Mouse (Mus musculus): ENCODE data around the gene Mat2a. TPM values are rescaled to one million over a fixed set of nuclear protein-coding genes. Genes with fewer than 3 reads are reported as not detected.

Mat2a gene
- total RNA-seq, 2 experiments from 2014 or later, result 130 to 164 TPM

- no peak overlapping the region for H3K4me3 ChIP-seq
- no peak for DNase-seq
- intact Hi-C loops (cut with DNase I), result loop anchor here (10.0 kb wide), 1 partner anchor 215 kb away; no protein-coding TSS in a partner anchor
- H3K27ac ChIP-seq, result no peak overlapping the region
- no peak for TF ChIP-seq CTCF (IDR thresholded peaks at IDR 0.05)
Observed at GRCm38 (mm10) chr6:72399967-72400366, 39.4 kb downstream of the Mat2a start.

GRCm38 (mm10) chr6:72396837-72397251, 42.5 kb downstream of the Mat2a start:
- no peak for TF ChIP-seq CTCF (IDR thresholded peaks at IDR 0.05)
- H3K4me3 ChIP-seq, result no peak overlapping the region
- DNase-seq, result no peak
- intact Hi-C loops (cut with DNase I), result no loop called here
- no peak overlapping the region for H3K27ac ChIP-seq

- Histone ChIP-seq H3K4me3 (no peak overlapping the region), H3K27ac (no peak overlapping the region)
- intact Hi-C loops (cut with DNase I), result loop anchor here (5.0 kb wide), 1 partner anchor 110 kb away; no protein-coding TSS in a partner anchor
- DNase-seq, result no peak
- no peak for TF ChIP-seq CTCF (IDR thresholded peaks at IDR 0.05)
Observed at GRCm38 (mm10) chr6:72392341-72392740, 47.0 kb downstream of the Mat2a start.

GRCm38 (mm10) chr6:72390795-72391521, 48.4 kb downstream of the Mat2a start:
- no peak for TF ChIP-seq CTCF (IDR thresholded peaks at IDR 0.05)
- peak; percentile 48 for DNase-seq
- Histone ChIP-seq H3K27ac (peak overlapping the region; percentile 98), H3K4me3 (peak overlapping the region; percentile 70)
- intact Hi-C loops (cut with DNase I), result loop anchor here (5.0 kb wide), 1 partner anchor 109 kb away; no protein-coding TSS in a partner anchor

GRCm38 (mm10) chr6:72389941-72390771, 49.2 kb downstream of the Mat2a start, which contains the start of gene Vamp8:
TSS of gene Vamp8 (minus strand) at chr6:72390703.
- peak; percentile 12; the same call in 1 of the 2 replicates for TF ChIP-seq CTCF (IDR thresholded peaks at IDR 0.05)
- DNase-seq, result peak; percentile 96
- Histone ChIP-seq H3K4me3 (peak within 1 kb of the TSS; percentile 70), H3K27ac (peak within 1 kb of the TSS; percentile 98)
- intact Hi-C loops (cut with DNase I), result loop anchor here (5.0 kb wide), 1 partner anchor 108 kb away; no protein-coding TSS in a partner anchor

- intact Hi-C loops (cut with DNase I), result no loop called here
- no peak for DNase-seq
- no peak for TF ChIP-seq CTCF (IDR thresholded peaks at IDR 0.05)
- H3K27ac ChIP-seq, result peak overlapping the region; percentile 98
- H3K4me3 ChIP-seq, result peak overlapping the region; percentile 70
Observed at GRCm38 (mm10) chr6:72389471-72389940, 49.9 kb downstream of the Mat2a start.

- no peak for TF ChIP-seq CTCF (IDR thresholded peaks at IDR 0.05)
- no peak for DNase-seq
- Histone ChIP-seq H3K4me3 (peak overlapping the region; percentile 70), H3K27ac (peak overlapping the region; percentile 98)
- intact Hi-C loops (cut with DNase I), result no loop called here
Observed at GRCm38 (mm10) chr6:72388791-72389329, 50.5 kb downstream of the Mat2a start.

GRCm38 (mm10) chr6:72388266-72388665, 51.1 kb downstream of the Mat2a start:
- intact Hi-C loops (cut with DNase I), result no loop called here
- no peak for DNase-seq
- H3K4me3 ChIP-seq, result peak overlapping the region; percentile 70; the same call in 1 of the 2 replicates
- peak overlapping the region; percentile 98 for H3K27ac ChIP-seq
- no peak for TF ChIP-seq CTCF (IDR thresholded peaks at IDR 0.05)

- no peak for DNase-seq
- TF ChIP-seq CTCF (IDR thresholded peaks at IDR 0.05), result no peak
- intact Hi-C loops (cut with DNase I), result no loop called here
- Histone ChIP-seq H3K27ac (peak overlapping the region; percentile 31; the same call in 1 of the 2 replicates), H3K4me3 (no peak overlapping the region)
Observed at GRCm38 (mm10) chr6:72387816-72388215, 51.5 kb downstream of the Mat2a start.

- intact Hi-C loops (cut with DNase I), result no loop called here
Observed at GRCm38 (mm10) chr6:72386561-72386960, 52.8 kb downstream of the Mat2a start.

GRCm38 (mm10) chr6:72385258-72385657, 54.1 kb downstream of the Mat2a start:
- DNase-seq, result peak; percentile 12
- TF ChIP-seq CTCF (IDR thresholded peaks at IDR 0.05), result no peak
- intact Hi-C loops (cut with DNase I), result no loop called here
- Histone ChIP-seq H3K27ac (no peak overlapping the region), H3K4me3 (no peak overlapping the region)

More at GRCm38 (mm10) chr6:72386561-72386960, 52.8 kb downstream of the Mat2a start:
- no peak for TF ChIP-seq CTCF (IDR thresholded peaks at IDR 0.05)
- no peak overlapping the region for H3K4me3 ChIP-seq
- no peak for DNase-seq
- H3K27ac ChIP-seq, result no peak overlapping the region

GRCm38 (mm10) chr6:72383952-72384351, 55.4 kb downstream of the Mat2a start:
- Histone ChIP-seq H3K27ac (no peak overlapping the region; the same call in 1 of the 2 replicates), H3K4me3 (no peak overlapping the region)
- TF ChIP-seq CTCF (IDR thresholded peaks at IDR 0.05), result no peak
- intact Hi-C loops (cut with DNase I), result no loop called here
- DNase-seq, result no peak

All from gastrocnemius, adult 2 months (tissue).